Mouse (Mus musculus) embryonic fibroblast, embryonic 13.5 days (primary cell): Measurements from ENCODE around the gene Pck1.

Experiments
- CTCF ChIP-seq: IDR thresholded peaks from 2 replicates; pipeline ENCODE4 v1.5.1; 2011; ENCODE audit warnings: mild to moderate bottlenecking, control low read depth, low read length, moderate library complexity, borderline replicate concordance; ENCODE audit not compliant: insufficient read depth
- POLR2A ChIP-seq: IDR thresholded peaks from 2 replicates; pipeline ENCODE4 v1.6.1; 2011; ENCODE audit warnings: low read depth, mild to moderate bottlenecking, control low read depth, low read length, moderate library complexity

GRCm38 (mm10) chr2:173156923-173157322 lies 4.1 kb downstream of the Pck1 start:
- TF ChIP-seq CTCF (no peak), POLR2A (no peak)
